28 mouse cellular contexts compared by ENCODE assay signal in the genomic region with DNA sequence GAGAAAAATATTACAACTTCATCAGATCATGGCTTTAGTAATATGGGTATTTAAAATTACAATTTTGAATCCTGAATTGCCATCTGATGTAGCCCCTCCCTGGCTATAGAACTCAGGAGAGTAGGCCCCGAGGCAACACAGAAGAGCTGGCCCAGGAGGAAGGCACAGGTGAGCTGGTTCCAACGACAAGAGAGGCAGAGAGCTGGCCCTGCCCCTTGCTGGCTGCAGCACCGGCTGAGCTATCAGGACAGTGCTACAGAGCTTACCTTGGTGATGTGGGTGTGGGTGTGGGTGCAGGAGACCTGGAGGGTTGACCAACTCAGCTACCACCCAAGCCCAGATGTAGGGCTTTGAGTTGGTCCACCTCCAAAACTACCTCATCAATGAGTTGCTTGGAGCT.
"Had no signal": no experiment of that assay in that cellular context is flagged by ENCODE, and none has a peak within 500 bp of the region (broad histone marks: within the 10 kb centered on the region; RNA-seq: fewer than 3 reads in every experiment).

No protein-coding gene starts in this region.

- H3K27me3 ChIP-seq: heart, embryonic 15.5 days; hindbrain, embryonic 12.5 days; hindbrain, embryonic 13.5 days; hindbrain, embryonic 15.5 days; intestine, embryonic 15.5 days; kidney, embryonic 15.5 days had no signal

- H3K4me3 ChIP-seq: heart, embryonic 15.5 days; hindbrain, embryonic 10.5 days; hindbrain, embryonic 12.5 days; hindbrain, embryonic 13.5 days; hindbrain, embryonic 15.5 days; intestine, embryonic 15.5 days; kidney, embryonic 15.5 days; layer of hippocampus, adult 2 months; left cerebral cortex, adult 2 months had no signal

- H3K9me3 ChIP-seq: heart, embryonic 15.5 days; hindbrain, embryonic 10.5 days; hindbrain, embryonic 12.5 days; hindbrain, embryonic 13.5 days; hindbrain, embryonic 15.5 days; intestine, embryonic 15.5 days; kidney, embryonic 15.5 days had no signal

- H3K36me3 ChIP-seq: heart, embryonic 15.5 days; hindbrain, embryonic 13.5 days; hindbrain, embryonic 15.5 days; intestine, embryonic 15.5 days had no signal

- DNase-seq: heart, postnatal 10 days; heart, postnatal 14 days; heart, postnatal 36 days; heart, postnatal 4 days; kidney, adult 11 months; kidney, adult 18-20 months; kidney, adult 2 months; kidney, adult 8-10 months; kidney, adult 9 months; kidney, postnatal 10 days; kidney, postnatal 14 days; kidney, postnatal 25 days; kidney, postnatal 36 days; kidney, postnatal 4 days; layer of hippocampus, adult 9-11 months; layer of hippocampus, postnatal 36 days had no signal

- H3K27ac ChIP-seq: heart, embryonic 15.5 days; hindbrain, embryonic 10.5 days; hindbrain, embryonic 12.5 days; hindbrain, embryonic 13.5 days; hindbrain, embryonic 14.5 days; hindbrain, embryonic 15.5 days; hindbrain, postnatal 0 days; intestine, embryonic 15.5 days; kidney, embryonic 15.5 days; kidney, postnatal 0 days; layer of hippocampus, adult 2 months; left cerebral cortex, adult 2 months had no signal
